Mouse (Mus musculus) spleen, postnatal 14 days (tissue): Measurements from ENCODE around the gene Olfr381.
"Not testable (repeated sequence)": the region's sequence is repeated elsewhere in the genome, so short reads cannot be mapped to it uniquely, and the experiment has no call there.

Experiments used
- DNase-seq, 2 experiments: peaks; one replicate each; pipeline ENCODE4 v3.0.0; 2021 to 2022; ENCODE audit warnings: low spot score in 2 of 2

The Olfr381 gene

DNA sequence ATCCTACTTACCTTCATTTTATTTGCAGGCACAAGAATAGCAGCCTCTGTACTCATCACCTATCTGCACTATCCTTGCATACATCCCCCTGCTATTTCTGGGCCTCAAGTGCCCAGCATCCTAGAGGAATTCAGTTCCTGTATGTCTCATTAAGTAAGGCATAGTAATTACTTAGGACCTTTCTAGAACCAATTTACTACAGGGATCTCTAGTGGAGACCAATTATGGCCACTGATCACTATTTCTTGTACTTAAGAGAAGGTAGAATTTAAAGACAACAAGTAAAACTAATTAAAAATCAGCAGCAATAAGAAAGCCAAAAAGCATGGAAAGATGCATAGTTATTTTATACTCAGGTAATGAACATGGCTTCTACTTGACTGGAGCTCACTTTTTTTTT lies at the start of gene Olfr381:
TSS of gene Olfr381 (minus strand) at position 101 of the 400 bp plus-strand sequence.
- DNase-seq, result no peak

DNA sequence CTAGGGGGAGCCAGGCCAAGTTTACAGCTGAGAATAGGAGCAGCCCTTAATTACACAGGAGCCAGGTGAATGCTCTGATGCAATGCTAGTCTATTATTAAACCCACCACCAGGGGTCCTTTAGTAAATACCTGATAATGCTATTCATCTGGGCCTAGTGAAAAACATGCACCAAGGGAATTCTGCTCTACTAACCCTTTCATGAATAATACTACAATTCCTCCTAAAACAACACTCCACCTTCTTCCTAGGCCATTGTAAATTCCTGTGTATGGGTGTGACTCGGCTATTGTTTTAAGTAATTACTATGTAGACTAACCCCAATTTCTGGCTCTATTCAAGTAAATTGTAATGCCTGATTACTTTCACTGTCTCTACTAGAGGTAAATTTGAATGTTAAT lies 37.6 kb upstream of the Olfr381 start:
- DNase-seq, result not testable (repeated sequence)

DNA sequence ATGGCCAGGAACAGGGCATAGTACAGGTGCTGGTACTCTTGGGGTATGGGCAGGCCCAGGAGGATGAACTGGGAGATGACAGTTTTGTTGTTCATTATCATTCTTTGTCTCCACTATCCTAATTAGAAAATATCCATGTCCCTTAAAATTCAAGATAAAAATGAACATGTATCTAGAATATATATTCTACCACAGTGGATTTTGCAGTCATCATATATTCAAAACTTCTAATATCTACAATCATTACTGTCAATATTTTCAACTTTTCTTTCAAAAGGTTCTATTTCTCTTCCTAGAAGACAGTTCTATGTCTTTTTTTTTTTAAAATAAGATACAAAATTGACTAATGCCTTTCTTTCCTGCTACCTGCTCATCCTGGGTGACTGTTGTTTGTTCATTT lies 25.7 kb upstream of the Olfr381 start, which contains the start of gene Olfr382:
TSS of gene Olfr382 (minus strand) at position 101 of the 400 bp plus-strand sequence.
- DNase-seq, result no peak

DNA sequence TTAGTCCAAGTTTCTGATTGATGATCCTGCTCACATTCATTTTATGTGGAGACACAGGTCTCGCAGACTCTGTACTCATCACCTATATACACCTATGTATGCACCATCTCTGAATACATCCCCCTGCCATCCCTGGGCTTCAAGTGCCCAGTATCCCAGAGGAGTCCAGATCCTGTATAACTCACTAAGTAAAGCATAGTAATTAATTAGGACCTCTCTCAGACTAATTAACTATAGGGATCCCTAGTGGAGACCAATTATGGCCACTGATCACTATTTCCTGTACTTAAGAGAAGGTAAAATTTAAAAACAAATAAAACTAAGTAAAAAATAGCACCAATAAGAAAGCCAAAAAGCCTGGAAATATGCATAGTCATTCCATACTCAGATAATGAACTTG lies 34.0 kb downstream of the Olfr381 start, which contains the start of gene Olfr380:
TSS of gene Olfr380 (minus strand) at position 101 of the 400 bp plus-strand sequence.
- no peak for DNase-seq
